Mouse (Mus musculus): ENCODE measurements around the gene Tbx10.
"Not testable (repeated sequence)": the region's sequence is repeated elsewhere in the genome, so short reads cannot be mapped to it uniquely, and the experiment has no call there.

The Tbx10 gene

DNA sequence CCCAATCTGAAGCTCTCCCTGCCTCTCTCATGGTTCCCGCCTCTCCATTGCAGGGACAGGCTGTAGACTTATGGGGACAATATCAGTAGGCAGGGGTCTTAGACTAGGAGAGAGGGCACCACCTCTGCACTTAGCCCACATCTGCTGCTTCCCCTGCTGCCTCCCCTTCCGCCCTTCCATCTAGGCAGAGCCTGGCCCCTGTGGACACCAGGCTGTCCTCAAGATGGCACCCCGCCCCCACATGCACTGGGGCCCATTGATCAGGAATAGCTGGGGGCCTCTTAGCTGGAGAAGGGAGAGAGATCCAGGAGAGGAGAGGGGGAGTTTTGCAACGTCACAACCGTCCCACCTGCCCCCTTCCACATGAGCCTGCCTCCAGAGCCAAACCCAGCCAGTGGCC lies at the start of gene Tbx10:
TSS of gene Tbx10 (plus strand) at position 337 of the 400 bp plus-strand sequence.
- DNase-seq (ENCODE audit: low read depth, low spot score) = no peak

DNA sequence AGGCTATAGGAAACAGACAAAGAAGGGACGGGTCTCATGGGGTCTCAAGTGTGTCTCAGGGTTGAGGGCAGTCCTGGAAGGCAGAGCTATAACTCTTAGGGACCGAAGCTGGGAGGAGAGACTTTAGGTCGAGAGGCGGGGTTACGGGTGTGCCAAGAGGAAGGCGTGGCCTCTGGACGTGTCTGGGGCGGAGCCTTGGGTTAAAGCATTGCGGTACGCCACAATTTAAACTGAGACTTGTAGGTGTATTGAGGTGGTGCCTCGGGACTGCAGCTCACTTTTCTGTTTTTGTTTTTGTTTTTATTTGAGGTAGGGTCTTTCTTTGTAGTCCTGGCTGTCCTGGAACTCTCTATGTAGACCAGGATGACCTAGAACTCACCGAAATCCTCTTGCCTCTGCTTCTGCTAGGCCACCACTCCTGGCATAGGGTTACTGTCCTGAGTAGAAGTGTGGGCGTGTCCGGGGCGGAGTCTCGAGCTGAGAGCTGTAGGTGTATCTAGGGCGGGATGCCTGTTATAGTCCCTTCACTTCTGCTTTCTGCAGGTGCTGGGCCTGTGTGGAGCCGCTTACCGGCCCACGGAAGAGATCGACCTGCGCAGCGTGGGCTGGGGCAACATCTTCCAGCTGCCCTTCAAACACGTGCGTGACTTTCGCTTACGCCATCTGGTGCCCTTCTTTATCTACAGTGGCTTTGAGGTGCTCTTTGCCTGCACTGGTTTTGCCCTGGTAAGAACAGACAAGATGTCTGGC lies 49.4 kb upstream of the Tbx10 start:
- DNase-seq (ENCODE audit: low read depth, low spot score) = peak; percentile 92

DNA sequence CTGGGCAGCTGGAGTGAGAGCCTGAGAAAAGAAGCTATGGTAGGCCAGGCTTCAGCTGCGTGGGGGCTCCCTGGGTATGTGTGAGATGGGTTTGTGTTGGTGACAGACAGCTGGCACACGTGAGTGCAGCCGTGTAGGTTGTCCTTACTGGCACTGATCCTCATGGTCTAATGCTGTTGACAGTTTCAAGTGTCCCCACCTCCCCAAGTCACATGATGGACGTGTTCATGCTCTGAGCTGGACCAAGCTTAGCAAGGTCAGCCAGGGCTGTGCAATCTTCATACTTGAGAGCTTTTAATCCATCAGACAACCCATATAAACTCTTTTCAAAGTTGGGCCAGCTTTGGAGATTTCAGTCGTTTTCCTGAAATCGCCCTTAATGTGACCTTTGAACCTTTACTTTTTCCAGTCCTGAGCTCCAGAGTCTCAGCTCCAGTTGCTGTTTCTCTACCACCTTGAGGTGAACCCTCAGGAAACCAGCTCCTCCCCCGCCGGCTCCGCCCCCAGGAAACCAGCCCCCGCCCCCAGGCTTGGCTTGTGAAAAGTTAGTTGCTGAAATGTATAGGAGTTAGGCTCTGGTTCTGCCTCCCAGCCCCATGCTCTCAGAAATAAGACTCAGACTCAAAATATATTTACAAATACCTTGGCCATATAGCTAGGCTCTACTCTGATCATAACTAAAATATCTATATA lies 46.5 kb upstream of the Tbx10 start:
- DNase-seq (ENCODE audit: low read depth, low spot score) = peak; percentile 55

DNA sequence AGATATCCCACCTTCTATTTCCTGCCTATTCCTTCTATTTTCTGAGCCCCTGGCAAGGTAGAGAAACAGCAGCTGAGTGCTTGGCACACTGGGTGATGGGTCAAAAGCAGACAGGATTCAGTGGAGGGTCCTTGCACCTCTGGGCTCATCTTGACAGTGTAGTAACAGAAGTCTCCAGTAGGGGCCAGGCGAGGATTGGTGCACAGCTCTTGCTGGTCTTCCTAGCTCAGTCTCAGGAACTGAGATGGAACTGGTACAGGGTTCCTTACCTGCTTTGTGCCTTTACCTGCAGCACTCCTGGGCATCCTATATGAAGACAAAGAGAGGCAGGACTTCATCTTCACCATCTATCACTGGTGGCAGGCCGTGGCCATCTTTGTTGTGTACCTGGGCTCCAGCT lies 45.8 kb upstream of the Tbx10 start:
- DNase-seq (ENCODE audit: low read depth, low spot score) = peak; percentile 80

DNA sequence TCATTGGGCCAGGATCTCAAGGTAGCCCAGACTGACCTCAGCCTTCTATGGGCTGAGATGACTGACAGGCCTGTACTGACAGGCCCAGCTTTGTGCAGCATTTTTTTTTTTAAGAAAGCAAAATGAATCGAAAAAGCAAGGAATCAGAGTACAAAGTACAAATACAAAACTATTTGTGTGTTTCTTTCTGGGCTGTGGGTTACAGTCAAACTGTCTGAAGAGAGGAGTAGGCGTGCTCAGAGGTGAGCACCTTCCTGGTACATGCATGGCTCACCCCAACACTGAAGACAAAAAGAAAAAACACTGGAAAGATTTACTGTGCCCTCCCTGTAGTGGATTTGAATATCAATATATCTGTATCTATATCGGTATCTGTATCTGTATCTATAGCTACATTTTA lies 44.7 kb upstream of the Tbx10 start:
- DNase-seq (ENCODE audit: low read depth, low spot score) = no peak

DNA sequence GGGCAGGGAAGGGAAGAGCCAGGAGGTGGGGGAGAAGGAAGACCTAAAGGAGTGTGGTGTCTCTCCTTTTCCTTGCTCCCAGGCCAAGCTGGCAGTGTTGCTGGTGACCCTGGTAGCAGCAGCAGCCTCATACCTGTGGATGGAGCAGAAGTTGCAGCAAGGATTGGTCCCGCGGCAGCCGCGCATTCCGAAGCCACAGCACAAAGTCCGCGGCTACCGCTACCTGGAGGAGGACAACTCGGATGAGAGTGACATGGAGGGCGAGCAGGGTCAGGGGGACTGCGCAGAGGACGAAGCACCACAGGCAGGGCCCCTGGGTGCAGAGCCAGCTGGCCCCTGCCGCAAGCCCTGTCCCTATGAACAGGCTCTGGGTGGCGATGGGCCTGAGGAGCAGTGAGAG lies 44.0 kb upstream of the Tbx10 start:
- DNase-seq (ENCODE audit: low read depth, low spot score) = no peak

DNA sequence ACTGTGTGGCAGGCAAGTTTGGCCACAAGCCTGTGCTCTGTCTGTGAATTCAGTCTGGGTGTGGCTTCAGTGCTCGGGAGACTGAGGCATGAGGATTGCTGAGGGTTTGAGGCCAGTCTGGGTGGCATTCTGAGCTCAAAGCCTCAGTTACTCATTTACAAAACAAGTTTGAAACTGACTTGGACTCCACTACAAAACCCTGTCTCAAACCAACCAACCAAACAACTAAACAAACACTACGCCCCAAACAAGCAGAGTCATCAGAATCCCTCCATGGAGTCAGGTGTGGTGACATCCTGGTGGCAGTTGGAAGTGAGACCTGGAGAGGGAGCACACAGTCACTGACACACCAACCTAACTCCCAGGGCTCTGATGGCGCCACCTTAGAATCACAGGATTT lies 42.2 kb upstream of the Tbx10 start:
- DNase-seq (ENCODE audit: low read depth, low spot score) = no peak

DNA sequence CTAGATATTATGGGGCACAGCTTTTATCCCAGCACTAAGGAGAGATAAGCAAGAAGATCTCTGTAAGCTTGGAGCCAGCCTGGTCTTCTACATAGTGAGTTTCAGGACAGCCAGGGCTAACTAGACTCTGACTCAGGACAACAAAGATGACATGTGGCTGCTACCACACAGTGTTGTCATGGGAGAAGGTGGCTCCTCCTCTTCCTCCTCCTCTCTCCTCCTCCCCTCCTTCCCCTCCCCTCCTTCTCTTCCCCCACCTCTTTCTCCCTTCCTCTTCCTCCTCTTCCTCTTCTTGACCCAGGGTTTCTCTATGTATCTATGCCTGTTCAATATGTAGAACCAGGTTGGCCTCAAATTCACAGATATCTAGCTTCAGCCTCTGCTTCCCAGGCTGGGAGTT lies 41.1 kb upstream of the Tbx10 start:
- no peak for DNase-seq (ENCODE audit: low read depth, low spot score)

DNA sequence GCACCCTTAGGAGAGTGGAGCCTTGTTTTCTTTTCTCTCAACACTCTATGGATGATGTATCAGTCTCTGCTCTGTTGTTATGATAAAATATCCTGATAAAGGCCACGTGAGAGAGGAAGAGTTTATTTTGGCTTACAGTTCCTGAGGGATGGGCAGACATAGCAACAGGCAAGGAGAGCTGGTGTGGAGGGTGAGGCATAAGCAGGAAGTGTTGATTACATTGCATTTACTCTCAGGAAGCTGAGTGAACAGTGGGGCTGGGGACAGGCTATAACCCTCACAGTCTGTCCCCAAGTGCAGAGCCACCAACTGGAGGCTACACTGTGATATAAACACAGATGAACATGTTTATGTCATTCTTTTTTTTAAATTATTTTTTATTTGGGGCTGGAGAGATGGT lies 40.5 kb upstream of the Tbx10 start:
- no peak for DNase-seq (ENCODE audit: low read depth, low spot score)

DNA sequence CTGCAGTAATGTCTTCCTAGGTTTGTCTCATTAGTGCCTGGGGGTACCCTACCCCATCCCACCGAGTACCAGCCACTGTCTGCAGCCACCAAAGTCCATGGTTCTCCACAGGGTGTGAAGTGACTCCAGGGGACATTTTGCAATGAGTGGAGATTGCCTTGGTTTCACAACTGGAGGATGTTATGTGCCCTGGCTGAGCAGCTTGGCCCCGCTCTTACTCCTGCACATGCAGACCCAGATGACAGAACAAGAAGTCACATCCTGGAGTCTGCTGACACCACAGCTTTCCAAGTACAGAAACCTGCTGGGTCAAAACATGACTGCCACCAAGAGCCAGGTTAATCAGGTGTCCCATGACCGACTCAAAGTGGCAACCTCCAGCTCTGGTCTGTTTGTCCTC lies 37.5 kb upstream of the Tbx10 start:
- no peak for DNase-seq (ENCODE audit: low read depth, low spot score)

DNA sequence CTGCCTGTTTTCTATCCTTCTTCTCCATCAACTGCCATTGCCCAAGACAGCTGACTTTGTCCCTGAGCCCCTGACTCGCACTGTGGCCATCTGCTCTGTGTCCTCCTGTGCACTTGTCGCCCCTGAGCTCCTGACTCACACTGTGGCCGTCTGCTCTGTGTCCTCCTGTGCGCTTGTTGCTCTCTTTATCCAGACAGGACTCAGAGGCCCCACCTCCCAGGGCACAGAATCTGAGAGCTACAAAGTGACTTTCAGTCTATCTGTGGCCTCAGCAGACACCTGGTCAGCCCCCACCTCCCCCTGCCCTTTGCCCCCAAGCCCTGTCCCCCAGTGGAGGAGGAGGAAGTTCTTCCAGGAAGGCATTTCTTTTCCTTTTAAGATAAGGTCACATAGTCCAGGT lies 36.7 kb upstream of the Tbx10 start:
- DNase-seq (ENCODE audit: low read depth, low spot score) = no peak

DNA sequence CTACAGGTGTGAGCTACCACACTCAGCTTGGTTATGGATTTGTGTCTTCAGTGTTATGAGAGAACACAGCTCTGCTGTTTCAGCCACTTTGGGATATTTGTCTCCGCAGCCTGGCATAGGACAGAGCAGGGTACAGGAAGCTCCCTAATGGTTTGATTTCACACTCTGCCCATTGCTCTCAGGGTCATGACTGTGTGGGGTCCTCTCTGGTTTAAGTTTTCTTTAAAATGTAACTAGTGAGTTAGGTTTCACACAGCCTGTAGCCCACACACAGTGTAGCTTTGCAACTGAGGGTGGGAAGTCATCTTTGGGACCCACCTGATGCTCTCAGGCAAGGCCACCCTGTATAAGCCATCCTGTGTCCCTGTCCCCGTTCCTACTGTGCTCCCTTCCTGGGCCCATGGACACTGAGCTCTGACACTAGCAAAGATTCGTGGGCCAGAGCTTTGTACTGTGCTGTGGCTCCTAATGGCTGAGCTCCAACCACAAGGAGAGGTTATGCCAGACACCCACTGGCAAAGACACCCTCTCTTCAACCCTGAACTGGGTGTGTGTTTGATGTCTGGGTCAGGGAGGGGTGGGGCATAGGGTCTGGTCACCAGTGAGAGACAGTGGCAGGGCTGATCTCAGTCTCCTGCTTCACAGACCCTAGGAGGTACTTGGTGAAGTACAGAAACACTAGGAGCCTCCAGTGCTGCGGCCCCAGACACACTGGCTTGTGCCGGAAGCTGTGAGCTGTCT lies 35.1 kb upstream of the Tbx10 start:
- not testable (repeated sequence) for DNase-seq (ENCODE audit: low read depth, low spot score)

DNA sequence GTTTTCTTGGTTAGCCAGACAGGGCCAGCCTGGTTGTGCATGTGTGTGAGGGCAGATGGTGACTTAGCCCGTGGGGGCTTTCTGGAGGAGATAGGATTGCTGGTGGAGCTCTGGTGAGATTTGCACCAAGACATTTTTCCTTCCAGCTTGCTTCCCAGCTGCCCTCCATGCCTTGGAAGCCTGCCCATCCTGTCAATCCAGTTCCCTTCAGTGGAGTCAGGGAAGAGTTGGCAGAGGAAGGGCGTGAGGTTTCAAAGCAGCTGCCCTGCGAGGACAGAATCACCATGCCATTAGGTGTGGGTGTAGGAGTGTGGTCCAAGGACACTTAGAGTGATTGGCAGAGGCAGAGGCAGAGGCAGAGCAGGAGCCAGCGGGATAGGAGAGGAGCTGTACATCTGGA lies 34.1 kb upstream of the Tbx10 start, which contains the start of gene Aldh3b3:
TSS of gene Aldh3b3 (plus strand) at position 176 of the 400 bp plus-strand sequence.
- no peak for DNase-seq (ENCODE audit: low read depth, low spot score)

DNA sequence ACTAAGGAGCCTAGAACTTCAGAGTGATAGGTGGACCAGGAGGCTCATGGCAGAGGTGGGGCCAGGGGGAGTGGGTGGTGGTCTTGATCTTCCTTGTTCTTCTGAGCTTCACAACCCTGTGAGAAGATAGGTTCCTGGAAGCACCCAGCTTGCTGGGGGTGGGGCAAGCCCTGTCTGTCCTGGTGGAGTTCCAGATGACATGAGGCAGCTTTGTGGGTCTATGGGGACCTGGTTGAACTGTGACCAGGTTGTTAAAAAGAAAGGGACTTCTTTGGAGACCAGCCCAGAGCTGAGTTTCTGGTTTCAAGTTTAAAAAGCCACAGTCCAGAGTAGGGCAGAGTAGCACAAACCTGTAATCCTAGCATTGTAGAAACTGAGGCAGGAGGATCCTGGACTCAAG lies 33.5 kb upstream of the Tbx10 start:
- no peak for DNase-seq (ENCODE audit: low read depth, low spot score)

DNA sequence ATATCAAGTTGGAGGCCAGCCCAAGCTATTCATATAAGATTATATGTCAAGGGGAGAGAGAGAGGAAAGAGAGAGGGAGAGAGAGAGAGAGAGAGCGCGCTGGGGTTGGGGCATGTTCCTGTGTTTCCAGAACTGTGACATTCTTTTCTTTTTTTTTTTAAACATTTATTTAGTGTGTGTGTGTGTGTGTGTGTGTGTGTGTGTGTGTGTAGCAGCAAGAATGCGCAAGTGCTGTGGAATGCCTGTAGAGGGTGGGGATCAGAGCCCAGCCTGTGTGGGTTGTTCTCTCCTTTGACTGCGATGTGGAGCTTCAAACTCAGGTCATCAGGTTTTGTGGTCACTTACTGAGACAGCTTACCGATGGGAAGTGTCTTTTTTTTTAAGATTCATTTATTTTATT lies 32.3 kb upstream of the Tbx10 start:
- no peak for DNase-seq (ENCODE audit: low read depth, low spot score)

DNA sequence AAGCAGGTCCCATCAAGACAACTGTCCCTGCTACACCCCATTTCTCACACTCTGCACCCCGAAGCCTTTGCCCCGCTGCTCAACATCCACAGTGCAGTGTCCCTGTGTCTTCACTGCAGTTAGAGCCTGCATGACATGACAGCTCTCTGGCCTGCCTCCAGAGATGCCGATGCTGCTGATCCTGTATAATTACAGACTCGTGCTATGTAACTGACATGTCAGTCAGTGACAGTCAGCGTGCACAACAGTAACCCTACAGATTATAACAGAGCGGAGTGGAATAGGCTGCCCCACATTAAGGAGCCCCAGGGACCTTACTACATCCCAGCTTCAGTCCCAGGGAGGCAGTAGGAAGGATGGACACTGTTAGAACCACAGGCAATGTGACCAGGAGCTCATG lies 30.7 kb upstream of the Tbx10 start:
- DNase-seq (ENCODE audit: low read depth, low spot score) = not testable (repeated sequence)

DNA sequence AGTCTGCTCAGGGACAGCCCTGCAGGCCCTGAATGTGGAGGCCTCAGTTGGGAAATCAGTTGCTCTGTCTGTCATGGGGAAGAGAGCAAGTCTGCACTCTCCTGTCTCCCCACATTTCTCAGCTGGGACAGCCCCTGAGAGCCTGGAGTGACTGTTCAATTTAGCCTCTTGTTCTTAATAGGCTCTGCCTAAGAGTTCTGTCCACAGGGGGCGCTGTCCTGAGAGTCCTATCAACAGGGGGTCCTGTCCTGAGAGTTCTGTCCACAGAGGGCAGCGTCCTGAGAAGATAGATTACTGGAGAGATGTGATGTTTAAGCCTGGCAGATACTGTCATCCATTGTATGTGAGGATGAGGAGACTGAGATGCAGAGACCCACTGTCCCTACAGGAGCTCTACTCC lies 30.1 kb upstream of the Tbx10 start:
- DNase-seq (ENCODE audit: low read depth, low spot score) = peak; percentile 62

DNA sequence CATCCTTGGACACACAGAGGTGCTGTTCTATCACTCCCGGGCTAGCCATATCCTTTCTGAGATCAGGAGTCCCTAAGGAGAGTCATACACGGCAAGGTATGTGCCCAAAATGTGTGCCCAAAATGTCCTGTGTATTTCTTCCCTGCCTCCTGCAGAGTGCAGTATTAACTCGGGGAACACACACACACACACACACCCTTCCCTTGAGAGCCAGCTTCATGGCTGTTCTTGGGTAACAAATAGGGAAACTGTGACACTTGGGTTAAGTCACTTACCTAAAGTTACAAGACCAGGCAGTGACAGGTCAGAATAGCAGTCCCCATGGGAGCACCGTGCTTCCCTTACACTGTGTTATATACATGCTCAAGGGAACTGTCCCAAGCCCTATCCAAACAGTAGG lies 28.5 kb upstream of the Tbx10 start:
- no peak for DNase-seq (ENCODE audit: low read depth, low spot score)

DNA sequence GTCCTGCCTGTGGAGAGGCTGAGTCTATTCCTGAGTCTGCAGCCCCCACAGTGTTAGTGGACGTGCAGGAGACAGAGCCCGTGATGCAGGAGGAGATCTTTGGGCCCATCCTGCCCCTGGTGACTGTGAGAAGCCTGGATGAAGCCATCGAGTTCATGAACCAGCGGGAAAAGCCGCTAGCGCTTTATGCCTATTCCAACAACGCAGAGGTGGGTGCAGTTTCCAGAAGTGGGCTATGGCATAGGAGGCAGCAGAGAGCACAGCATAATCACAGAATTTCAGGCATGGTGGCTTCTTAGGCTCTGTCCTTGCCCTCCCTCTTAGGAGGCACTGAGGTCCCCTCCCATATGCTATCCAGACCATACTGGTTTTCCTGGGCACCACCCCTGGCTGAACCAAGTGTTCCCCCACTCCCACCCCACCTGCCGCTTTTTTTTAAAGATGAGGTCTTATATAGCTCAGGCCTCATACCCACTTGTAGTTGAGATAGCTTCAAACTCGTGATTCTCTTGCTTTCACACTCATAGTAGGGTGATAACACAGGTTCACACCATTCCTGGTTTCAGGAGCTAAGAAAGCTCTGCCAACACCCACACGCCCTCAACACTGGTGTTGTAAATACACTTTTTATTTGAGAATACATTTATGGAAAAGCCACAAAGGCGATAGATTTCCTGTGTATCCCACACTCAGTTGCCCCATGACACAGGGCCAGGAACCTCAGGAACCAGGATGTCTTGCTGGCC lies 26.0 kb upstream of the Tbx10 start:
- DNase-seq (ENCODE audit: low read depth, low spot score) = peak; percentile 43

DNA sequence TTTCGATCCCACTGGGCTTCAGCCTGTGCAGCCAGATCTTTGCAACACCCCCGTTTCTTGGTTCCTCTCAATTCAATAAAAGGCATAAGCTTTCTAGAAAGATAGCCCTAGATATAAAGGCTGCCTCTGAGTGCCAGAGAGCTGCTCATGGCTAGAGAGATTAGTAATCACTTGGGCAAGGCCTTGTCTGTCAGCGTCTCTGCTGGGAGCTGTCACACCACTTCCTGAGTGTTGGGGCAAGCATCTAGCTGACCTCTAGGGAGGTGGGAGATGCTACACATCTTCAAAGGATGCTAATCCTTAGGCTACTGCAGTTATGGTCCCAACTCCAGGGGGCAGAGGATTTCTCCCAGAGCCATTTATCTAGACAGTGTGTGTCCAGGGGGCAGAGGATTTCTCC lies 25.3 kb upstream of the Tbx10 start:
- no peak for DNase-seq (ENCODE audit: low read depth, low spot score)

DNA sequence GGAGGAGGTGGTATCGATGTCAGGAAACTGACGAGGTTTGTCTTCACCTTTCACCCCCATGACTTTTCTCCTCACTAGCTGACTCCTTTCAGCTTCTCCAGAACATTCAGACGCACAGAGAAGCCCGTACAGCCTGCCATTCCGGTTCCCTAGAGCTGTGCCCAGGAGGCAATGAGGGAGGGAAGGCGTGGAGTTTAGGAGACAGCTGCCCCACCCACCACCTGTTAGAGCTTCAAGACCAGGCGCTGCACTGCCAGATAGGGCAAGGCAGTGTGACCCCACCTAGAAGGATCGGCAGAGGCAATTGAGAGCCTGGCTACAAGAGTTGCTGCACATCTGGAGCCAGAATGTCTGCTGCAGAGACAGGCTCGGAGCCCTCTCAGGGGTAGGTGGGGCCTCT lies 20.3 kb upstream of the Tbx10 start, which contains the start of gene Aldh3b2:
TSS of gene Aldh3b2 (plus strand) at position 100 of the 400 bp plus-strand sequence.
- DNase-seq (ENCODE audit: low read depth, low spot score) = peak; percentile 70

DNA sequence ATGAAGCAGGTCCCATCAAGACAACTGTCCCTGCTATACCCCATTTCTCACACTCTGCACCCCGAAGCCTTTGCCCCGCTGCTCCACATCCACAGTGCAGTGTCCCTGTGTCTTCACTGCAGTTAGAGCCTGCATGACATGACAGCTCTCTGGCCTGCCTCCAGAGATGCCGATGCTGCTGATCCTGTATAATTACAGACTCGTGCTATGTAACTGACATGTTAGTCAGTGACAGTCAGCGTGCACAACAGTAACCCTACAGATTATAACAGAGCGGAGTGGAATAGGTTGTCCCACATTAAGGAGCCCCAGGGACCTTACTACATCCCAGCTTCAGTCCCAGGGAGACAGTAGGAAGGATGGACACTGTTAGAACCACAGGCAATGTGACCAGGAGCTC lies 17.9 kb upstream of the Tbx10 start:
- not testable (repeated sequence) for DNase-seq (ENCODE audit: low read depth, low spot score)
